Mouse (Mus musculus) limb, embryonic 12.5 days (tissue): ENCODE data around the gene Tbc1d9. TPM values are rescaled to one million over a fixed set of nuclear protein-coding genes. Genes with fewer than 3 reads are reported as not detected.

Source experiments
- ATAC-seq: fragments of 200-750 bp; cut with Nextera tagmentation; 2 replicates; pipeline ENCODE4 v1.8.0; 2017; ENCODE audit warnings: low read depth, moderate TSS enrichment; ENCODE audit not compliant: insufficient number of reproducible peaks, insufficient read depth, low FRiP score, low TSS enrichment
- H3K27ac ChIP-seq: fragments of 300-500 bp; sonication (generic); 2 replicates; pipeline ENCODE4 v1.5.1; 2016; ENCODE audit warnings: mild to moderate bottlenecking, moderate library complexity
- H3K27me3 ChIP-seq: fragments of 300-500 bp; sonication (generic); 2 replicates; pipeline ENCODE4 v1.6.1; 2016; ENCODE audit warnings: mild to moderate bottlenecking, moderate library complexity
- H3K36me3 ChIP-seq: fragments of 300-500 bp; sonication (generic); 2 replicates; pipeline ENCODE4 v1.6.1; 2016; ENCODE audit warnings: mild to moderate bottlenecking, moderate library complexity
- H3K4me1 ChIP-seq: fragments of 300-500 bp; sonication (generic); replicated peaks from 2 replicates; pipeline ENCODE4 v1.6.1; 2016
- H3K4me2 ChIP-seq: fragments of 300-500 bp; sonication (generic); 2 replicates; pipeline ENCODE4 v1.6.1; 2016; ENCODE audit warnings: mild to moderate bottlenecking, moderate library complexity
- H3K4me3 ChIP-seq: fragments of 300-500 bp; sonication (generic); replicated peaks from 2 replicates; pipeline ENCODE4 v1.5.1; 2016; ENCODE audit warnings: mild to moderate bottlenecking
- H3K9ac ChIP-seq: fragments of 300-500 bp; sonication (generic); replicated peaks from 2 replicates; pipeline ENCODE4 v1.6.1; 2016; ENCODE audit warnings: mild to moderate bottlenecking, moderate library complexity
- H3K9me3 ChIP-seq: fragments of 300-500 bp; sonication (generic); 2 replicates; pipeline ENCODE4 v1.6.1; 2016; ENCODE audit warnings: mild to moderate bottlenecking, moderate library complexity
- WGBS: fragments of 180-500 bp; shearing (Covaris S2); methylation state at CpG from one replicate; pipeline ENCODE4 v1.1.7; 2016; 5-methylcytosine and 5-hydroxymethylcytosine counted together
- polyA plus RNA-seq: library from polyadenylated mRNA; unstranded; fragments of >200 nt; fragmentation: Nextera tagmentation; extraction: Ambion mirVana; gene quantifications from 2 replicates; pipeline ENCODE4 v1.2.1, GENCODE M21; 2016

Tbc1d9 gene
- polyA plus RNA-seq, 1 experiment from 2014 or later = 1.7 TPM

DNA sequence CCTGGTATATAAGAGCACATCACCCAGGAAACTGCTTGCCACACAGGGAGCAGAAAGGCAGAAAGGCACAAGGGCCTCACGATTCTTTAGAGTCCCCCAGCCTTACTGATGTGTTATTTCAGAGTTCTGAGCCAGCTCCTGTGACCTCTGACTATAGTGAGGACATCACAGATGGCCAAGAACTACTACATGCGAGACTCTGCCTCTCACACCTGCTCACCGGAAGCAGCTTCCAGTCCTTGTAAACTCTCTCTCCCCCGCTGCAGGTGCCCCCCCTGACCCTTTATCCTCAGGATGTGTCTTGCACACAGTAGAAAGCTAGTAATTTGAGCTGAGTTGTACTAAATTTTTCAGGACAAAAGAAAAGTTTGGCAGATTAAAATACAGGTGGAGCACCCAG, 44.4 kb downstream of the Tbc1d9 start:
- ATAC-seq = no peak

DNA sequence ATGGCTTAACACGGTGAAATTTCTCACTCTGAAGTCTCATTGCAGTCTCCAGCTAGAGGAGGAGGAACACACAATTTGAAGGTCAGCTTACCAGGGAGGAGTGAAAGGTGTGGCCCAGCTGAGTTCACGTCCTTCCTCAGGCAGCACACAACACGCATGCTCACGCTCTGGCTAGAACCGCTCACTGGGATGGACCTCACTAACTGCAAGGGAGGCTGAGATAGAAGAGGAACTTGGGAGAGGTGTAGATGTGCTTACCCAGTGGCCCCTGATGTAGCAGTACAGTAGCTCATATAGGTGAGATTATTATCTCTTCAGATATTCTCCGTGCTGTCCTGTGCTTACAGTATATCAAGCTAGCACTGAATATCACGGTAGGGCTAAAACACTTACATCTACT, 45.5 kb downstream of the Tbc1d9 start:
- Histone ChIP-seq H3K36me3 (no peaks in the 10 kb centered on the region), H3K27ac (no peak overlapping the region), H3K9me3 (no peaks in the 10 kb centered on the region), H3K4me2 (no peak overlapping the region), H3K27me3 (no peaks in the 10 kb centered on the region), H3K4me1 (no peaks in the 10 kb centered on the region), H3K4me3 (no peak overlapping the region), H3K9ac (no peak overlapping the region)
- ATAC-seq = no peak
- 87% methylated on average over 7 of the region's 7 CpGs for WGBS

More for the DNA sequence above, 44.4 kb downstream of the Tbc1d9 start:
- Histone ChIP-seq H3K27me3 (no peaks in the 10 kb centered on the region), H3K36me3 (no peaks in the 10 kb centered on the region), H3K9me3 (no peaks in the 10 kb centered on the region), H3K4me3 (no peak overlapping the region), H3K4me2 (no peak overlapping the region), H3K9ac (no peak overlapping the region), H3K27ac (no peak overlapping the region), H3K4me1 (no peaks in the 10 kb centered on the region)
- WGBS = 62% methylated on average over 4 of the region's 4 CpGs

DNA sequence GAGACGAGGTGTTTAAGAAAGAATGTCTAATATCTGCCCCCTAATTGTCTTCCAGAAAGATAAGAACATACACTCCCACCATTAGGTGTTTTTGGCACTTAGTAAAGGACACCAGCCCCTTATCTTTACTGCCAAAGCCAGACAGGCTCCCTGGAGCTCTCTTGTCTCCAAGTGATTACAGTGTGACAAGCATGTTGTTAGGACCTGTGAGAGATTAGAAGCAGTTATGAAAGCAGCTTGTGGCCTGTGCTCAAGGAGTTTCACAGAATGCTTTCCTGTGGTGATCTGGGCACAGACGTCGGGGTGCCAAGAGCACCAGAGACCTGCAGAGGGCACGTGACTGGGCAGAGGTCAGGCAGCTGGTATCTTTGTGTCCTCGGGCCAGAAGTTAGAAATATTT, 49.9 kb downstream of the Tbc1d9 start:
- H3K4me3 ChIP-seq = no peak overlapping the region
- no peaks in the 10 kb centered on the region for H3K27me3 ChIP-seq
- no peaks in the 10 kb centered on the region for H3K36me3 ChIP-seq
- H3K4me1 ChIP-seq = no peaks in the 10 kb centered on the region
- peak overlapping the region; percentile 45; the same call in 1 of the 2 replicates for H3K27ac ChIP-seq
- no peak for ATAC-seq
- H3K9ac ChIP-seq = no peak overlapping the region
- 63% methylated on average over 5 of the region's 5 CpGs for WGBS
- H3K4me2 ChIP-seq = no peak overlapping the region
- no peaks in the 10 kb centered on the region for H3K9me3 ChIP-seq

DNA sequence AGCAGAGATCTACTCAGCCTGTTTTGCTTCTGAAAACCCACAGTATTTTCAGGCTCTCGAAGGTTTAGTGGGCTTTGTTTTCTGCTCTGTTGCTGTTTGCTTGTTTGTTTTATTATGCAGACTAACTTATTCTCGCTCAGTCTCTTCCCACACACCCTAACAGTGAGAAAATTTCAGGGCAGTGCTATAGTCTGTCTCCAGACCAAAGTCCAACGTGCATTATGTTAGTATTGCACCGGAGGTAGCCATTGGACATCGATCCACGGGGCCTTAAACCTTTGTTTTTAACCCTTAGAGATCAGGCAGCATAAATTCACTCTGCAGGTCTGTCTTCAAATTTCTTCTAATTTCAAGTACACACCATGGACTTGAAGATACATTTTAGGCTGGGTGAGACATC, 51.4 kb downstream of the Tbc1d9 start:
- H3K27me3 ChIP-seq = no peaks in the 10 kb centered on the region
- ATAC-seq = no peak

DNA sequence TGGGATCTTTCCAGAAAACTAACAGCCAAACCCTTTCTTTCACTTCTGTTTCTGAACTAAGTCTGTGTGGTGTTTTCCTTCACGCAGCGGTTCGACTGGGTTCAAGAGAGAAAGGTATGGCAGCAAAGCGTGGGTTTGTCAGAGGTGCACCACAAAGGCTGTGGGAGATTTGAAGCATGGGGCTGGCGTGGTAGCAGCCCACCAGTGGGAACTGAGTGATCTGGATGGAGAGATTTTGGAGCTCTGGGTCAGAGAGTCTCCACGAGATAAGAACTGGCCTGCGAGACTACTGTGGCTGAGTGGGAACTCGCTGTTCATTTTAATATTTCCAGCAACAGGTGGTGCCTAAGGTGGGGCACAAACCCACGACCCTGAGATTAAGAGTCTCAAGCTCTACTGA, 52.0 kb downstream of the Tbc1d9 start:
- Histone ChIP-seq H3K27me3 (no peaks in the 10 kb centered on the region), H3K36me3 (no peaks in the 10 kb centered on the region), H3K4me2 (no peak overlapping the region), H3K9me3 (no peaks in the 10 kb centered on the region), H3K4me3 (no peak overlapping the region), H3K4me1 (no peaks in the 10 kb centered on the region), H3K27ac (no peak overlapping the region), H3K9ac (no peak overlapping the region)
- no peak for ATAC-seq
- 87% methylated on average over 9 of the region's 9 CpGs for WGBS

More for the DNA sequence above, 51.4 kb downstream of the Tbc1d9 start:
- no peak overlapping the region for H3K4me2 ChIP-seq
- no peaks in the 10 kb centered on the region for H3K9me3 ChIP-seq
- H3K36me3 ChIP-seq = no peaks in the 10 kb centered on the region
- H3K9ac ChIP-seq = no peak overlapping the region
- no peaks in the 10 kb centered on the region for H3K4me1 ChIP-seq
- H3K27ac ChIP-seq = no peak overlapping the region
- no peak overlapping the region for H3K4me3 ChIP-seq
- 85% methylated on average over 6 of the region's 6 CpGs for WGBS

DNA sequence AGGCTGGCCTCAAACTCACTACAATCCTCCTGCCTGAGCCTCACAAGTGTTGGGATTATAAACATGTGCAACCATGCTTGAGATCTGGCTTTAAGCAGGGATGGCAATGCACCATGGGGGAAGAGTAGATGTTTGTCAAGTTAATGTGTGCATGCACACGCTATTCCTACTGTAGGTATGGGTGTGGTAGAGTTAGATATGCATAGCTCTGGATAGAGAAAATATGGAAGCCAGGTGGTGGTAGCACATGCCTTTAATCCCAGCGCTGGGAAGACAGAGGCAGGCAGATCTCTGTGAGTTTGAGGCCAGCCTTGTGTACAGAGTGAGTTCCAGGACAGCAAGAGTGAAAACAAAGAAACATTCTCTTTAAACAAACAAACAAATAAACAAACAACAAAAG, 52.7 kb downstream of the Tbc1d9 start:
- Histone ChIP-seq H3K27me3 (no peaks in the 10 kb centered on the region), H3K4me2 (no peak overlapping the region), H3K9me3 (no peaks in the 10 kb centered on the region), H3K9ac (no peak overlapping the region), H3K36me3 (no peaks in the 10 kb centered on the region), H3K27ac (no peak overlapping the region), H3K4me3 (no peak overlapping the region), H3K4me1 (no peaks in the 10 kb centered on the region)
- no peak for ATAC-seq
- WGBS = 91% methylated on average over 2 of the region's 2 CpGs

DNA sequence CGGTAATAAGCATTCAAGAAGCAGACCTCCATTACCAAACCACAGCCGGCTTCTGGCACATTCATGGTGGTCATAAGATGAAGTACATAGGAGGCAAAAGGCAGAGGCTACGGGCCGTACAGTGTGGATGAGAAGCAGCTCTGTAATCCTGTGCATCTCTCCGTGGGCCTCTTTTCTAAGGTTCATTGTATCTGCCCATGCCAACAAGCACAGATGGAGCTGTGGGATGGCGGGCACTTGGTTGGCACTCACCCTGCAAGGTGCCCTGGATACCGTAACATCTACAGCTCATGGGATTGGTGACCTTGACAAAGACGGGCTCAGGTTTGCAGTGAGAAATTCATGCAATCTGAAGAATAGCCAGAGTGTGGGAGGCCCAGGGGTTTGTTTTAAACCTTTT, 54.2 kb downstream of the Tbc1d9 start:
- Histone ChIP-seq H3K4me1 (no peaks in the 10 kb centered on the region), H3K9ac (no peak overlapping the region), H3K9me3 (no peaks in the 10 kb centered on the region), H3K36me3 (no peaks in the 10 kb centered on the region), H3K27ac (no peak overlapping the region), H3K27me3 (no peaks in the 10 kb centered on the region), H3K4me3 (no peak overlapping the region), H3K4me2 (no peak overlapping the region)
- no peak for ATAC-seq
- WGBS = 92% methylated on average over 8 of the region's 8 CpGs

DNA sequence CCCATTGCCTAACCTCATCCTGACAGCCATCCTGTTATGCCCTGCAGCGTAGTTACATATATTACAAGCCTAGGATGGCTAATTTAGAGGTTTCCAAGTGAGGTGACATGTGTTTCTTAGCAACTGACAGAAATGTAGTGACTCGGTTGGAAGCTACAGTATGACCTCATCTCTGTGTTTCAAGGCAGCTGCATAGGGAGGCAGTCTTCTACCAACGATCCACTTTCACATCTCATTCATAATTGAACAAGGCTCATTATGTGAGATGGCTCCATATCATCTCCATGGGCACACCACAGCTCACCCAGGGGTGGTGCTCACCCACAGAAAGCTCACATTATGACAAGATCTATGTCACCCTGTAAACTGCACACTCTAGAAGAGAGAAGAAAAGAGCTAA, 55.6 kb downstream of the Tbc1d9 start:
- Histone ChIP-seq H3K4me1 (no peaks in the 10 kb centered on the region), H3K27me3 (no peaks in the 10 kb centered on the region), H3K27ac (no peak overlapping the region), H3K4me3 (no peak overlapping the region), H3K36me3 (no peaks in the 10 kb centered on the region), H3K4me2 (no peak overlapping the region), H3K9me3 (no peaks in the 10 kb centered on the region), H3K9ac (no peak overlapping the region)
- ATAC-seq = no peak
- WGBS = 80% methylated on average over 3 of the region's 3 CpGs

DNA sequence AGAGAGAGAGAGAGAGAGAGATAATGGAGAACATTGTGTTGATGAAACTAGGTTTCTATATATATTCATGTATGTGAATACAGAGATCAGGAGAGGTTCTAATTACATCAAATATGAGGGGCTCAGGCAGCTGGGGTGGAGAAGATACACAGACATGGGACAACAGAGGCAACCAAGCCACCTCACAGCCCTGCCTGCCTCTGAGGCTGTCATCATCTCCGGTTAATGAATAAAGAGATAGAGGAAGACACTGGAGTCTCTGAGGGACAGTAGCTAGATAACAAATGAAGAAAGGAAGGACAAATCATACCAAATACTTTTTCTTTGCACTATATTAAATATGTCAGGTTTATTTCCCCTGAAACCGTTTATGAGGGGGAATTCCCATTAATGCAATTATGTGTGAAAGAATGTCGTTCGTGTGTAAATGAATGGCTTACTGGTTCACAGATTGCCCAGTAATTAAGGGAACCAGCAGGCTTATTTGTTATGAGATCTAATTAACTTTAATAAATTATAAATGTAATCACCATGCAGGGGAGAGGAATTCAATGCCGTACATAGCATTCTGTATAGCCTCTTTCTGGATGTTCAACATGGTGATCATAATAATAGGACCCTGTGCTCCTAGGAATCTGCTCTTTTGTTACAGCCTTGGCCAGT, 59.7 kb downstream of the Tbc1d9 start:
- Histone ChIP-seq H3K4me3 (no peak overlapping the region), H3K27me3 (no peaks in the 10 kb centered on the region), H3K4me1 (no peaks in the 10 kb centered on the region), H3K9ac (no peak overlapping the region), H3K9me3 (no peaks in the 10 kb centered on the region), H3K4me2 (no peak overlapping the region), H3K36me3 (no peaks in the 10 kb centered on the region), H3K27ac (no peak overlapping the region)
- ATAC-seq = no peak
- 73% methylated on average over 5 of the region's 5 CpGs for WGBS

DNA sequence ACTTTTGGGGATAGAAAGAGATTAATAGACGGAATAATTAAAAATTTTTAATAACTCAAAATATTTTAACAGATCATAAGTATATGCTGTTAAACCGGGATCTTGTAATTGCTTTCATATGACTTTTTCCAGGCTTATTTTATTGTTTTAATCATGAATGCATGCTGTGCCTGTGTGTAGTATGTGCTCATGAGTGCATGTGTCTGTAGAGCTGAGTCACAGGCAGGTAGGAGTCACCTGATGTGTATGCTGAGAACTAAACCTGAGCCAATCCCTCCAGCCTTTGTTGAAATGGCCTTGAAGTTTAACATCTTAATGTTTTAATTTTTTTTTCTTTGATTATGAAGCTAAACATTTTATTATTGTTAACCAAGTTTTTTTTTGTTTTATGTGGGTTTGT, 60.4 kb downstream of the Tbc1d9 start:
- no peak overlapping the region for H3K4me2 ChIP-seq
- no peaks in the 10 kb centered on the region for H3K36me3 ChIP-seq
- no peak overlapping the region for H3K27ac ChIP-seq
- H3K9ac ChIP-seq = no peak overlapping the region
- ATAC-seq = no peak
- H3K9me3 ChIP-seq = no peaks in the 10 kb centered on the region
- H3K27me3 ChIP-seq = no peaks in the 10 kb centered on the region
- H3K4me3 ChIP-seq = no peak overlapping the region
- WGBS = 77% methylated on average over 2 of the region's 2 CpGs
- no peaks in the 10 kb centered on the region for H3K4me1 ChIP-seq

DNA sequence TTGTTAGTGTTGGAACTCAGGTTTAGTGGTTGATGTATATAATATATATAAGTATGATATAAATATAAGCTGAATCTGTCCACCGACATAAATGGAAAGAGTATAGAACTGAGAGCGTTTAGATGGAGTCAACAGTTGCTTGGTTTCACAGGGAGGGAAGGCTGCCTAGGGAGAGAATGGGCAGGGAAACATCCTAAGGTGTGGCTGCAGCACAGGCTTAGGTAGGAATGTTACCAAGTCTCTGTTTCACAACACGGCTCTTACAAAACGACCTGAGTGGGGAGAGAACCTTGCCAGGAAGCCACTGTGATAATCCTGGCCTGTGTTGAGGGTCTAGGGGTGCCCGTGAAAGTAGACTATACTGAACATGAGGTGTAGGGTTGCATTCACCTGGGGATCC, 62.2 kb downstream of the Tbc1d9 start:
- Histone ChIP-seq H3K4me2 (no peak overlapping the region), H3K4me1 (no peaks in the 10 kb centered on the region), H3K36me3 (no peaks in the 10 kb centered on the region), H3K4me3 (no peak overlapping the region), H3K9ac (no peak overlapping the region), H3K27me3 (no peaks in the 10 kb centered on the region), H3K27ac (no peak overlapping the region), H3K9me3 (no peaks in the 10 kb centered on the region)
- WGBS = 84% methylated on average over 5 of the region's 5 CpGs
- ATAC-seq = no peak

DNA sequence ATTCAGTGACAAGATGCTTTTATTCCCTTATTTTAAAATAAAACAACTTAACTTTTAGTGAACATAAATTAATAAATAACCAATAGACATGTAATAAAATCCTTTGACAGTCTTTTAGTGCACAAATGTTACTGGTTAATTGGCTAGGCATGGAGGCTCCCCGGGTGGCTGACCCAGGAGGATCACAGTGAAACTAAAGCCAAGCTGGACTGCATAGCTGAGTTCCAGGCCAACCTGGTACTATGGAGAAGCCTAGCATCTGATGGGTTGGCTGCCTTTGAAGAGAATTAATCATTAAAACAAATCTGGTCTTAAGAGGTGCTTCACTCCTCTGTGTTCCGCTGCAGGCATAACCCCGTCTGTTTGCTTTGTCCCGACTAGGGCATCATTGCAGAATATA, 67.9 kb downstream of the Tbc1d9 start:
- Histone ChIP-seq H3K4me2 (no peak overlapping the region), H3K9ac (no peak overlapping the region), H3K9me3 (no peaks in the 10 kb centered on the region), H3K4me3 (no peak overlapping the region), H3K36me3 (0 out of 2 replicates have a peak, but pooled peaks cover 3% of the 10 kb centered on the region), H3K4me1 (no peaks in the 10 kb centered on the region), H3K27ac (no peak overlapping the region), H3K27me3 (no peaks in the 10 kb centered on the region)
- 82% methylated on average over 4 of the region's 4 CpGs for WGBS
- no peak for ATAC-seq
